Mouse (Mus musculus) limb, embryonic 13.5 days (tissue): ENCODE results near the gene Csf2rb2. TPM values are rescaled to one million over a fixed set of nuclear protein-coding genes. Genes with fewer than 3 reads are reported as not detected.

Source experiments
- ATAC-seq: fragments of 200-750 bp; cut with Nextera tagmentation; 2 replicates; pipeline ENCODE4 v1.8.0; 2017; ENCODE audit warnings: low read depth, moderate number of reproducible peaks, moderate TSS enrichment; ENCODE audit not compliant: low FRiP score
- H3K27ac ChIP-seq: fragments of 300-500 bp; sonication (generic); 2 replicates; pipeline ENCODE4 v1.5.1; 2015; ENCODE audit warnings: inconsistent platforms, mild to moderate bottlenecking, moderate library complexity
- H3K27me3 ChIP-seq: fragments of 300-500 bp; sonication (generic); 2 replicates; pipeline ENCODE4 v1.6.1; 2015; ENCODE audit warnings: mild to moderate bottlenecking, inconsistent platforms
- H3K36me3 ChIP-seq: fragments of 300-500 bp; sonication (generic); 2 replicates; pipeline ENCODE4 v1.6.1; 2015; ENCODE audit warnings: inconsistent platforms, mild to moderate bottlenecking, moderate library complexity
- H3K4me1 ChIP-seq: fragments of 300-500 bp; sonication (generic); 2 replicates; pipeline ENCODE4 v1.6.1; 2015; ENCODE audit warnings: inconsistent platforms
- H3K4me2 ChIP-seq: fragments of 300-500 bp; sonication (generic); replicated peaks from 2 replicates; pipeline ENCODE4 v1.6.1; 2015; ENCODE audit warnings: inconsistent platforms, mild to moderate bottlenecking, moderate library complexity
- H3K4me3 ChIP-seq: fragments of 300-500 bp; sonication (generic); 2 replicates; pipeline ENCODE4 v1.5.1; 2015; ENCODE audit warnings: moderate library complexity, mild to moderate bottlenecking, inconsistent platforms
- H3K9ac ChIP-seq: fragments of 300-500 bp; sonication (generic); 2 replicates; pipeline ENCODE4 v1.6.1; 2015; ENCODE audit warnings: mild to moderate bottlenecking, inconsistent platforms
- H3K9me3 ChIP-seq: fragments of 300-500 bp; sonication (generic); 2 replicates; pipeline ENCODE4 v1.6.1; 2016; ENCODE audit warnings: inconsistent platforms
- WGBS: fragments of 180-500 bp; shearing (Covaris S2); methylation state at CpG from one replicate; pipeline ENCODE4 v1.1.7; 2015; 5-methylcytosine and 5-hydroxymethylcytosine counted together
- microRNA-seq: library from miRNA; unstranded; fragments of <30 nt; microRNA quantifications from one replicate; pipeline ENCODE4, GENCODE M21; 2016
- polyA plus RNA-seq: library from polyadenylated mRNA; unstranded; fragments of >200 nt; fragmentation: Nextera tagmentation; extraction: Ambion mirVana; gene quantifications from 2 replicates; pipeline ENCODE4 v1.2.1, GENCODE M21; 2015

Csf2rb2 gene
- polyA plus RNA-seq, 1 experiment from 2014 or later, result 0.39 TPM

DNA sequence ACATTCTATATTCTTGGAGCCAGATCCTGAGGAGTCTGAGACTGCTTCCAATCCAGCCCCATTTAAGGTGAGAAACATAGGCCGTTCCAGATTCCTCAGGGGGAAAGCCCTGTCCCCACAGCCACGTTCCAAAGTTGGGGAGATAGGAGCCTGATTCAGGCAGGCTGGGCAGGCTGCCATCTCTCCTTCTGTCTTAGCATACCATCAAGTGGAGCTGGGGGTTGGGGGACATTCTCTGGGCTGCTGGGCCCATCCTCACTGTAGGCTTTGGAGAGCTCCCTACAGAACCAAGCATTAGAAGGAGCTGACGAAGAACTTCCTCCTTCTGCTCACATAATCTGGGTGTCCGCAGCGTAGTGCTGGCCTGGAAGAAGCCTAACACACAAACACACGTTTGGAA is 61.7 kb downstream of the Csf2rb2 start:
- no peak overlapping the region for H3K9ac ChIP-seq
- H3K27me3 ChIP-seq, result no peaks in the 10 kb centered on the region
- no peak overlapping the region for H3K4me2 ChIP-seq
- no peaks in the 10 kb centered on the region for H3K9me3 ChIP-seq
- WGBS, result 73% methylated on average over 6 of the region's 6 CpGs
- no peak overlapping the region for H3K27ac ChIP-seq
- no peaks in the 10 kb centered on the region for H3K4me1 ChIP-seq
- ATAC-seq, result no peak
- no peaks in the 10 kb centered on the region for H3K36me3 ChIP-seq
- no peak overlapping the region for H3K4me3 ChIP-seq

GRCm38 (mm10) chr15:78243061-78243460 is 62.5 kb downstream of the Csf2rb2 start:
- ATAC-seq, result no peak
- Histone ChIP-seq H3K4me2 (no peak overlapping the region), H3K9me3 (no peaks in the 10 kb centered on the region), H3K27me3 (no peaks in the 10 kb centered on the region), H3K27ac (no peak overlapping the region), H3K36me3 (no peaks in the 10 kb centered on the region), H3K4me3 (no peak overlapping the region), H3K4me1 (no peaks in the 10 kb centered on the region), H3K9ac (no peak overlapping the region)
- WGBS, result 73% methylated on average over 8 of the region's 8 CpGs

DNA sequence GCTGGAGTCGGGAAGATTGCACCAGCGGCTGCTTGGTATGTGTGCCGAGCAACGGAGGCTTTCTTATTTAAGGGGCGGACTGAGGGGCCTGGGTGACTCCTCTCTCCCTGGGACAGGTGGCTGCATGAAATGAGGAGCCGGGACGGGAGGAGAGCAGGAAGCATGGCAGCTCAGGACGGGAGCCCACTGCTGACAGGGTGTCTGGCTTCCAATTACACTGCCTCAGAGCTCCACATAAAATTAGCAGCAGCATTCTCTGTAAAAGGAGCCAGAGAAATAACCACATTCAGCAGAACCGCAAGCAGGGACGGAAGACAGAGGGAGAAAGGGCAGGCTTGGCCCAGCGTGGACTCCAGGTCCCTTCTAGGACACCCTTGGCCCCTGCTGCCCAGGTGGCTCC is 64.2 kb downstream of the Csf2rb2 start:
- no peaks in the 10 kb centered on the region for H3K36me3 ChIP-seq

GRCm38 (mm10) chr15:78239956-78240617 is 65.4 kb downstream of the Csf2rb2 start:
- H3K9ac ChIP-seq, result no peak overlapping the region
- H3K4me3 ChIP-seq, result no peak overlapping the region
- no peak overlapping the region for H3K4me2 ChIP-seq
- H3K9me3 ChIP-seq, result no peaks in the 10 kb centered on the region
- no peaks in the 10 kb centered on the region for H3K36me3 ChIP-seq
- no peak overlapping the region for H3K27ac ChIP-seq
- no peaks in the 10 kb centered on the region for H3K4me1 ChIP-seq
- H3K27me3 ChIP-seq, result peaks cover 4% of the 10 kb centered on the region; the same call in 1 of the 2 replicates
- WGBS, result 57% methylated on average over 14 of the region's 14 CpGs
- no peak for ATAC-seq

More for the DNA sequence above, 64.2 kb downstream of the Csf2rb2 start:
- Histone ChIP-seq H3K9ac (no peak overlapping the region), H3K4me1 (no peaks in the 10 kb centered on the region), H3K4me2 (no peak overlapping the region), H3K27ac (no peak overlapping the region), H3K9me3 (no peaks in the 10 kb centered on the region), H3K27me3 (no peaks in the 10 kb centered on the region), H3K4me3 (no peak overlapping the region)
- ATAC-seq, result no peak
- WGBS, result 17% methylated on average over 11 of the region's 11 CpGs

GRCm38 (mm10) chr15:78239453-78239852 is 66.1 kb downstream of the Csf2rb2 start:
- ATAC-seq, result no peak
- no peaks in the 10 kb centered on the region for H3K4me1 ChIP-seq
- no peaks in the 10 kb centered on the region for H3K36me3 ChIP-seq
- 22% methylated on average over 10 of the region's 10 CpGs for WGBS
- no peak overlapping the region for H3K4me3 ChIP-seq
- H3K27ac ChIP-seq, result no peak overlapping the region
- H3K9me3 ChIP-seq, result no peaks in the 10 kb centered on the region
- H3K4me2 ChIP-seq, result no peak overlapping the region
- H3K27me3 ChIP-seq, result peaks cover 4% of the 10 kb centered on the region; the same call in 1 of the 2 replicates
- H3K9ac ChIP-seq, result no peak overlapping the region

- H3K9ac ChIP-seq, result no peak overlapping the region
- peaks cover 4% of the 10 kb centered on the region; the same call in 1 of the 2 replicates for H3K27me3 ChIP-seq
- H3K4me2 ChIP-seq, result no peak overlapping the region
- WGBS, result 70% methylated on average over 5 of the region's 5 CpGs
- no peak overlapping the region for H3K27ac ChIP-seq
- ATAC-seq, result no peak
- H3K4me1 ChIP-seq, result no peaks in the 10 kb centered on the region
- no peak overlapping the region for H3K4me3 ChIP-seq
- H3K9me3 ChIP-seq, result no peaks in the 10 kb centered on the region; the same call in 1 of the 2 replicates
- no peaks in the 10 kb centered on the region for H3K36me3 ChIP-seq
These were observed 70.6 kb downstream of the Csf2rb2 start for GRCm38 (mm10) chr15:78234823-78235509.

Small RNA genes lying within 50 kb of the gene (microRNA-seq; reads per million reads assigned to microRNA genes)
- not detected for gene Mir7676-1
- gene Mir7676-2, result not detected

Other genes with a start within 250 kb of the Csf2rb2 start
- gene Cacng2, start 185.7 kb downstream of the Csf2rb2 start, polyA plus RNA-seq, result 0.06 TPM in 1 of 2 replicates, not detected in the other
- gene Ift27, start 131.6 kb downstream of the Csf2rb2 start, polyA plus RNA-seq, result 91.1 and 98.3 TPM in 2 replicates
- 0.15 TPM in 1 of 2 replicates, not detected in the other for gene Pvalb, start 99.3 kb downstream of the Csf2rb2 start, polyA plus RNA-seq
- gene Ncf4, start 60.9 kb downstream of the Csf2rb2 start, polyA plus RNA-seq, result 2.6 and 3.4 TPM in 2 replicates
- gene Csf2rb, start 20.0 kb upstream of the Csf2rb2 start, polyA plus RNA-seq, result 1.2 and 1.6 TPM in 2 replicates
- gene Tex33, start 90.2 kb upstream of the Csf2rb2 start, polyA plus RNA-seq, result not detected in 2 replicates
- gene Tst, start 100.2 kb upstream of the Csf2rb2 start, polyA plus RNA-seq, result 5.6 and 7.3 TPM in 2 replicates
- gene Mpst, start 100.7 kb upstream of the Csf2rb2 start, polyA plus RNA-seq, result 1.6 TPM in 2 replicates
- 45.0 and 48.3 TPM in 2 replicates for gene Kctd17, start 122.8 kb upstream of the Csf2rb2 start, polyA plus RNA-seq
- gene Tmprss6, start 162.9 kb upstream of the Csf2rb2 start, polyA plus RNA-seq, result 0.13 and 0.81 TPM in 2 replicates
- 0.22 and 0.24 TPM in 2 replicates for gene Il2rb, start 189.6 kb upstream of the Csf2rb2 start, polyA plus RNA-seq
- gene C1qtnf6, start 225.7 kb upstream of the Csf2rb2 start, polyA plus RNA-seq, result 32.2 and 34.6 TPM in 2 replicates
- not detected in 2 replicates for gene Sstr3, start 239.0 kb upstream of the Csf2rb2 start, polyA plus RNA-seq